8 mouse cellular contexts compared by ENCODE assay signal in the genomic region with DNA sequence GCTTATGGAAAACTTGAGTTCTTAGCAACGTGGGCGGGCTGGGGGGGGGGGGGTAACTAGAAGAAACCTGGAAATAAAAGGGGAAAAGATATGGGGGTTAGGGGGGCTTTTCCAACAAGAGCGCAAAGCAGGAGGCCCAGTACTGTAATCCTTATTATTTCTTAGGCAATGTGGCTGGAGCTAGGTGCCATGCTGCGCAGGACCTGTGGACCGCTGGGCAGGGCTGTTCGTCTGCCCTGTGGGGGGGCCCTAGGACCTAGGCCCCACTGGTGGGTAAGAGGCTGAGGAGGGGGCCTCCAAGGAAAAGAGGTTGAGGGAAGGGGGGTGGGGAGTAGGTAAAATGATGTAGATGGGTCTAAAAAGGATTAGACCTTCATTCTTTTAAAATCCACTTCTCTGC. TPM values are rescaled to one million over a fixed set of nuclear protein-coding genes. Genes with fewer than 3 reads are reported as not detected.
DNase-seq lines count a peak whose midpoint lies in the region; ATAC-seq and TF ChIP-seq lines count a peak whose summit lies in the region.

No protein-coding gene starts in this region.

- ATAC-seq in midbrain, embryonic 11.5 days (ENCODE audit: low FRiP score), result peak; percentile 56

- H3K27ac ChIP-seq in kidney, adult 2 months (ENCODE audit: insufficient read depth, low read depth, low read length), result no peak overlapping the region
- no peak overlapping the region for H3K27ac ChIP-seq in bone marrow, adult 2 months (ENCODE audit: control insufficient read depth, insufficient read depth, low read depth, low read length, poor library complexity)
- H3K27ac ChIP-seq in hindbrain, embryonic 10.5 days, result peak overlapping the region; percentile 91
- peak overlapping the region; percentile 62 for H3K27ac ChIP-seq in midbrain, embryonic 11.5 days (ENCODE audit: low read depth, low read length)

- peak overlapping the region; percentile 59 for H3K9ac ChIP-seq in midbrain, embryonic 11.5 days (ENCODE audit: low read length)

- H3K36me3 ChIP-seq in kidney, adult 2 months (ENCODE audit: control insufficient read depth, insufficient read depth, low read length), result no peaks in the 10 kb centered on the region
- peaks cover 14% of the 10 kb centered on the region for H3K36me3 ChIP-seq in hindbrain, embryonic 10.5 days
- no peaks in the 10 kb centered on the region for H3K36me3 ChIP-seq in midbrain, embryonic 11.5 days (ENCODE audit: control insufficient read depth, insufficient read depth, low read length)

- no peaks in the 10 kb centered on the region for H3K27me3 ChIP-seq in kidney, adult 2 months (replicated peaks; ENCODE audit: control insufficient read depth, insufficient read depth, low read length)
- H3K27me3 ChIP-seq in hindbrain, embryonic 10.5 days (ENCODE audit: insufficient read depth, poor library complexity, severe bottlenecking), result no peaks in the 10 kb centered on the region
- no peaks in the 10 kb centered on the region for H3K27me3 ChIP-seq in midbrain, embryonic 11.5 days (ENCODE audit: control insufficient read depth, insufficient read depth, low read length)

- peaks cover 8% of the 10 kb centered on the region for H3K4me1 ChIP-seq in kidney, adult 2 months (ENCODE audit: control insufficient read depth, insufficient read depth, low read length)
- no peaks in the 10 kb centered on the region; the same call in 1 of the 2 replicates for H3K4me1 ChIP-seq in bone marrow, adult 2 months (ENCODE audit: control insufficient read depth, insufficient read depth, low read length)
- H3K4me1 ChIP-seq in hindbrain, embryonic 10.5 days (replicated peaks), result peaks cover 30% of the 10 kb centered on the region
- H3K4me1 ChIP-seq in midbrain, embryonic 11.5 days (ENCODE audit: control insufficient read depth, insufficient read depth, low read length), result peaks cover 7% of the 10 kb centered on the region

- TF ChIP-seq CTCF in kidney, adult 2 months (conservative IDR thresholded peaks at IDR 0.05; ENCODE audit: insufficient read depth, insufficient read length, low read depth, low read length), result no peak
- TF ChIP-seq CTCF in bone marrow, adult 2 months (IDR thresholded peaks at IDR 0.05; ENCODE audit: control insufficient read depth, insufficient read depth, low read length), result no peak

- no peak for DNase-seq in kidney, adult 2 months
- DNase-seq in kidney, postnatal 10 days, result no peak
- no peak for DNase-seq in hindbrain, embryonic 10.5 days (ENCODE audit: low spot score)
- no peak for DNase-seq in midbrain, embryonic 11.5 days (ENCODE audit: low spot score, missing footprints)
- no peak for DNase-seq in urinary bladder, postnatal 4 days (ENCODE audit: low spot score in 2 of 2)
- DNase-seq in layer of hippocampus, adult 9-11 months, result no peak
- no peak for DNase-seq in right cerebral cortex, adult 18-20 months

- no peak for TF ChIP-seq POLR2A in kidney, adult 2 months (IDR thresholded peaks at IDR 0.05; ENCODE audit: low read depth, low read length)
- no peak for TF ChIP-seq POLR2A in bone marrow, adult 2 months (IDR thresholded peaks at IDR 0.05; ENCODE audit: borderline replicate concordance, control insufficient read depth, low read depth, low read length)

- H3K4me3 ChIP-seq in kidney, adult 2 months (ENCODE audit: insufficient read depth, low read depth, low read length), result peak overlapping the region; percentile 68
- peak overlapping the region; percentile 80 for H3K4me3 ChIP-seq in bone marrow, adult 2 months (replicated peaks; ENCODE audit: control insufficient read depth, low read depth, low read length)
- H3K4me3 ChIP-seq in hindbrain, embryonic 10.5 days, result peak overlapping the region; percentile 57
- H3K4me3 ChIP-seq in midbrain, embryonic 11.5 days (ENCODE audit: low read depth, low read length), result peak overlapping the region; percentile 42

- H3K9me3 ChIP-seq in hindbrain, embryonic 10.5 days, result no peaks in the 10 kb centered on the region
- H3K9me3 ChIP-seq in midbrain, embryonic 11.5 days (ENCODE audit: control insufficient read depth, low read length), result no peaks in the 10 kb centered on the region

- peak overlapping the region; percentile 68 for H3K4me2 ChIP-seq in midbrain, embryonic 11.5 days

- 3% methylated on average over 6 of the region's 6 CpGs for WGBS in kidney, adult 2 months
- 10% methylated on average over 6 of the region's 6 CpGs for WGBS in bone marrow, adult 2 months
- WGBS in hindbrain, embryonic 10.5 days, result 3% methylated on average over 6 of the region's 6 CpGs
- 1% methylated on average over 6 of the region's 6 CpGs for WGBS in midbrain, embryonic 11.5 days

RNA-seq across cellular contexts. Expression of a gene that starts 0.5 kb away (rescaled TPM):
- 43.1 and 50.3 TPM in 2 replicates for polyA plus RNA-seq in kidney, adult 2 months (2012; rRNA removed)
- 12.2 and 17.3 TPM in 2 replicates for polyA plus RNA-seq in bone marrow, adult 2 months (2011; ENCODE audit: insufficient read depth, insufficient read length, low replicate concordance, missing spikeins)
- polyA plus RNA-seq in hindbrain, embryonic 10.5 days (2016; fragmentation: Nextera tagmentation; extraction: Ambion mirVana), result 22.4 and 27.2 TPM in 2 replicates
- polyA plus RNA-seq in midbrain, embryonic 11.5 days (2014; fragmentation: Nextera tagmentation; extraction: Ambion mirVana), result 16.1 and 16.6 TPM in 2 replicates

RNA-seq across cellular contexts. Expression of a gene that starts 4.8 kb away (rescaled TPM):
- 6.8 and 7.0 TPM in 2 replicates for polyA plus RNA-seq in kidney, adult 2 months (2012; rRNA removed)
- 0.50 and 2.5 TPM in 2 replicates for polyA plus RNA-seq in bone marrow, adult 2 months (2011; ENCODE audit: insufficient read depth, insufficient read length, low replicate concordance, missing spikeins)
- polyA plus RNA-seq in hindbrain, embryonic 10.5 days (2016; fragmentation: Nextera tagmentation; extraction: Ambion mirVana), result 5.6 and 6.8 TPM in 2 replicates
- 5.0 and 6.6 TPM in 2 replicates for polyA plus RNA-seq in midbrain, embryonic 11.5 days (2014; fragmentation: Nextera tagmentation; extraction: Ambion mirVana)

RNA-seq across cellular contexts. Expression of a gene that starts 24.9 kb away (rescaled TPM):
- polyA plus RNA-seq in kidney, adult 2 months (2012; rRNA removed), result 6.0 and 7.9 TPM in 2 replicates
- polyA plus RNA-seq in bone marrow, adult 2 months (2011; ENCODE audit: insufficient read depth, insufficient read length, low replicate concordance, missing spikeins), result 2.4 and 3.2 TPM in 2 replicates
- 28.9 and 53.1 TPM in 2 replicates for polyA plus RNA-seq in hindbrain, embryonic 10.5 days (2016; fragmentation: Nextera tagmentation; extraction: Ambion mirVana)
- 16.9 and 17.7 TPM in 2 replicates for polyA plus RNA-seq in midbrain, embryonic 11.5 days (2014; fragmentation: Nextera tagmentation; extraction: Ambion mirVana)

RNA-seq across cellular contexts. Expression of a gene that starts 37.2 kb away (rescaled TPM):
- 127 and 131 TPM in 2 replicates for polyA plus RNA-seq in kidney, adult 2 months (2012; rRNA removed)
- polyA plus RNA-seq in bone marrow, adult 2 months (2011; ENCODE audit: insufficient read depth, insufficient read length, low replicate concordance, missing spikeins), result 99.4 and 100.0 TPM in 2 replicates
- 393 and 408 TPM in 2 replicates for polyA plus RNA-seq in hindbrain, embryonic 10.5 days (2016; fragmentation: Nextera tagmentation; extraction: Ambion mirVana)
- 339 and 364 TPM in 2 replicates for polyA plus RNA-seq in midbrain, embryonic 11.5 days (2014; fragmentation: Nextera tagmentation; extraction: Ambion mirVana)

RNA-seq across cellular contexts. Expression of a gene that starts 37.7 kb away (rescaled TPM):
- 8.2 and 9.6 TPM in 2 replicates for polyA plus RNA-seq in kidney, adult 2 months (2012; rRNA removed)
- 1.6 and 2.5 TPM in 2 replicates for polyA plus RNA-seq in bone marrow, adult 2 months (2011; ENCODE audit: insufficient read depth, insufficient read length, low replicate concordance, missing spikeins)
- polyA plus RNA-seq in hindbrain, embryonic 10.5 days (2016; fragmentation: Nextera tagmentation; extraction: Ambion mirVana), result 3.6 and 4.3 TPM in 2 replicates
- 4.0 and 4.1 TPM in 2 replicates for polyA plus RNA-seq in midbrain, embryonic 11.5 days (2014; fragmentation: Nextera tagmentation; extraction: Ambion mirVana)

Comparison
In these comparisons a context has a peak if more than half of its experiments do, and no peak if none do; other contexts are left out.
1. H3K27ac ChIP-seq: peak in hindbrain, embryonic 10.5 days (single experiment) and midbrain, embryonic 11.5 days (single experiment); none in kidney, adult 2 months (single experiment) and bone marrow, adult 2 months (single experiment).
2. Peak in every context shown above with its lines, with median percentiles within 50 percentile points of each other: H3K4me3 ChIP-seq.